Mouse (Mus musculus): ENCODE results near the gene Ubl4b.

DNA sequence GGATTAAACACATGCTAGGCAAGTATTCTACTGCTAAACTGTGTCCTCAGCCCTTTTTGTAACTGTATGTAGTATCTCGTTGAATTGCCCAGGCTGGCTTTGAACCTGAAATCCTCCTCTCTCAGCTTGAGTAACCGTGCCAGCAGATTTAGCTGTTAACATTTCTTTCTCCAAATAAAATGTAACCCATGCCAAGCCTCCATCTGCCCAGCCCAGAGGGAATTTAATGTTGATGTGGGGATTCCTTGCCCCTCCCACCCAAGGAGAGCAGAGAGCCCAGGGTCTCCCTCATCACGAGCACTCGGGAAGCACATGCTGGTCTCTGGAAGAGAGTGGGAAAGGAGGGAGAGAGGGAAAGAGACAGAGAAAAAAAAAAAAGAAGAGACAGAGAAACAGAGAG is 12.3 kb downstream of the Ubl4b start:
- TF ChIP-seq CTCF (IDR thresholded peaks at IDR 0.05; ENCODE audit: low read depth) = no peak
- no peak for TF ChIP-seq EP300 (IDR thresholded peaks at IDR 0.05; ENCODE audit: low read depth)

All from liver, embryonic 14.5 days (tissue).